Mouse (Mus musculus) kidney, adult 2 months (tissue): ENCODE measurements at regions not wholly inside any gene's neighbourhood (a gene's known extent, or its start where the extent isn't known, plus 50 kb on each side); places are given as distances from the start of the nearest gene placed in this dataset.

Experiments
- DNase-seq: peaks from one replicate; pipeline ENCODE4 v3.0.0; 2021
- H3K27ac ChIP-seq: fragments of 200-500 bp; 2 replicates; pipeline ENCODE4 v1.5.1; 2012; ENCODE audit warnings: low read depth, low read length, control low read depth, inconsistent platforms; ENCODE audit not compliant: insufficient read depth
- H3K27me3 ChIP-seq: fragments of 200-500 bp; replicated peaks from 2 replicates; pipeline ENCODE4 v1.6.1; 2012; ENCODE audit warnings: mild to moderate bottlenecking, moderate library complexity, low read length, inconsistent platforms; ENCODE audit not compliant: control insufficient read depth, insufficient read depth
- H3K36me3 ChIP-seq: fragments of 200-500 bp; 2 replicates; pipeline ENCODE4 v1.6.1; 2012; ENCODE audit warnings: mild to moderate bottlenecking, moderate library complexity, low read length, inconsistent platforms; ENCODE audit not compliant: control insufficient read depth, insufficient read depth
- H3K4me1 ChIP-seq: fragments of 200-500 bp; 2 replicates; pipeline ENCODE4 v1.6.1; 2011; ENCODE audit warnings: low read length; ENCODE audit not compliant: control insufficient read depth, insufficient read depth
- H3K4me3 ChIP-seq: fragments of 200-500 bp; 2 replicates; pipeline ENCODE4 v1.5.1; 2011; ENCODE audit warnings: mild to moderate bottlenecking, low read depth, low read length, control low read depth; ENCODE audit not compliant: insufficient read depth
- CTCF ChIP-seq: fragments of 200-500 bp; conservative IDR thresholded peaks from 2 replicates; pipeline ENCODE4 v1.5.1; 2011; ENCODE audit warnings: low read depth, mild to moderate bottlenecking, control low read depth, low read length, moderate library complexity, mixed read lengths; ENCODE audit not compliant: insufficient read depth, insufficient read length
- POLR2A ChIP-seq: fragments of 200-500 bp; IDR thresholded peaks from one replicate; pipeline ENCODE4 v1.6.1; 2011; ENCODE audit warnings: low read depth, low read length, control low read depth
- WGBS: fragments of 180-500 bp; shearing (Covaris S2); methylation state at CpG from one replicate; pipeline ENCODE4 v1.1.7; 2018; 5-methylcytosine and 5-hydroxymethylcytosine counted together

GRCm38 (mm10) chr12:99079873-99080272, 159.5 kb downstream of the Ttc8 start:
- no peak overlapping the region for H3K4me3 ChIP-seq
- no peak for DNase-seq
- no peaks in the 10 kb centered on the region for H3K4me1 ChIP-seq
- TF ChIP-seq CTCF = no peak
- no peak for TF ChIP-seq POLR2A
- no peaks in the 10 kb centered on the region for H3K36me3 ChIP-seq
- no peak overlapping the region for H3K27ac ChIP-seq
- no peaks in the 10 kb centered on the region for H3K27me3 ChIP-seq
- 86% methylated on average over 1 of the region's 1 CpGs for WGBS

GRCm38 (mm10) chr12:99083616-99084015, 163.2 kb downstream of the Ttc8 start:
- Histone ChIP-seq H3K27me3 (no peaks in the 10 kb centered on the region), H3K27ac (no peak overlapping the region), H3K4me3 (no peak overlapping the region), H3K4me1 (no peaks in the 10 kb centered on the region), H3K36me3 (no peaks in the 10 kb centered on the region)
- TF ChIP-seq POLR2A (no peak), CTCF (no peak)
- WGBS = 44% methylated on average over 11 of the region's 11 CpGs
- no peak for DNase-seq

DNA sequence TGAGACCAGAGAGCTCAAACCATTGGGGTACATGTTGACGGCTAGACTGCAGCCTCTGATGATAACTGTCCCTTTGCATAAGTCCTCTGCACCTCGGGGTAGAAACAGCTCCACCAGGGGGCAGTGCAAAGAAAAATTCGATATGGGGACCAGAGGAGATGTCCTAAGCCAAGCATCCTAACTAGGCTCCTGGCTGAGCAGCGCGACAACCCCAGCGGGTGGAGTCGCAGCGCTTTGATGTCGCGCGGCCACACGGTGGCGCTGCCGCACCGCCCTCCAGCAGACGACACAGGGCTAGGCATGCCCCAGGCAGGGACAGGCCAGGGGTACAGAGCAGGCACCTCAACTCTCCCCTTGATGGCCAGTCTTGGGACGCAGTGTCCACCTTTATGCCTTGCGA, 163.8 kb downstream of the Ttc8 start:
- peak; percentile 75 for DNase-seq
- TF ChIP-seq POLR2A = no peak
- TF ChIP-seq CTCF = peak; percentile 92
- Histone ChIP-seq H3K36me3 (no peaks in the 10 kb centered on the region), H3K27ac (no peak overlapping the region), H3K4me1 (no peaks in the 10 kb centered on the region), H3K4me3 (no peak overlapping the region), H3K27me3 (no peaks in the 10 kb centered on the region)
- WGBS = 4% methylated on average over 18 of the region's 18 CpGs

GRCm38 (mm10) chr12:99087286-99087685, 166.9 kb downstream of the Ttc8 start:
- H3K4me1 ChIP-seq = no peaks in the 10 kb centered on the region
- DNase-seq = no peak
- no peak for TF ChIP-seq POLR2A
- no peak for TF ChIP-seq CTCF
- no peaks in the 10 kb centered on the region for H3K36me3 ChIP-seq
- H3K4me3 ChIP-seq = no peak overlapping the region
- H3K27me3 ChIP-seq = no peaks in the 10 kb centered on the region; the same call in 1 of the 2 replicates
- H3K27ac ChIP-seq = no peak overlapping the region
- 42% methylated on average over 8 of the region's 8 CpGs for WGBS

- WGBS = 41% methylated on average over 4 of the region's 4 CpGs
- Histone ChIP-seq H3K4me3 (no peak overlapping the region), H3K27me3 (no peaks in the 10 kb centered on the region; the same call in 1 of the 2 replicates), H3K4me1 (no peaks in the 10 kb centered on the region), H3K27ac (no peak overlapping the region), H3K36me3 (no peaks in the 10 kb centered on the region)
- no peak for DNase-seq
- TF ChIP-seq POLR2A (no peak), CTCF (no peak)
Measured at GRCm38 (mm10) chr12:99091770-99092169, 171.4 kb downstream of the Ttc8 start.

DNA sequence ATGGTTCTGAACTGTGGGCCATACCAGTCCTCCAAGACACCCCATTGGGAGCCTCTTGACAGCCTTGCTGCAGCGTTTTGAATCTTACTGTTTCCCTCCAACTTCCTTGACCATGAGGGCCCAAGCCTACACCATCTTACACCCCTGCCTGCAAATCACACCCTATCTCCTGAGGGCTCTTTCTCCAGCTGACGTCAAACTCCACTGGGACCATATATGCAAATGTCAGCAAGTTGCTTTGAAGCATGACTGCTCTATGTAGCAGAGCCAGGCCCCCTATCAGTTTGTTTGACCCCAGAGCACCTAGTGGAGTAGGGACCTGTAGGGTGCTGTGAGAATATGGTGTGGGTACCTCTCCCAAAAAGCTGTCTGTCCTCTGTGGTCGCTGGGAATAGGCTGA, 172.8 kb downstream of the Ttc8 start:
- Histone ChIP-seq H3K27ac (no peak overlapping the region), H3K36me3 (no peaks in the 10 kb centered on the region), H3K4me3 (no peak overlapping the region), H3K27me3 (no peaks in the 10 kb centered on the region; the same call in 1 of the 2 replicates), H3K4me1 (no peaks in the 10 kb centered on the region)
- TF ChIP-seq CTCF = no peak
- 68% methylated on average over 3 of the region's 3 CpGs for WGBS
- DNase-seq = no peak

GRCm38 (mm10) chr12:99093989-99094388, 173.6 kb downstream of the Ttc8 start:
- no peaks in the 10 kb centered on the region for H3K36me3 ChIP-seq
- WGBS = 89% methylated on average over 6 of the region's 6 CpGs

More at GRCm38 (mm10) chr12:99093989-99094388, 173.6 kb downstream of the Ttc8 start:
- Histone ChIP-seq H3K27me3 (no peaks in the 10 kb centered on the region; the same call in 1 of the 2 replicates), H3K4me1 (no peaks in the 10 kb centered on the region), H3K27ac (no peak overlapping the region), H3K4me3 (no peak overlapping the region)
- TF ChIP-seq CTCF = no peak
- no peak for TF ChIP-seq POLR2A
- DNase-seq = no peak
